Mouse (Mus musculus) stomach, embryonic 14.5 days (tissue): ENCODE results near the gene C87436. TPM values are rescaled to one million over a fixed set of nuclear protein-coding genes. Genes with fewer than 3 reads are reported as not detected.
A peak's percentile ranks its signal among the peaks of the same experiment; 100 is the strongest.

Experiments
- ATAC-seq: fragments of 200-750 bp; cut with Nextera tagmentation; 2 replicates; pipeline ENCODE4 v1.8.0; 2017; ENCODE audit warnings: low read depth, moderate TSS enrichment; ENCODE audit not compliant: insufficient number of reproducible peaks, insufficient read depth, low FRiP score
- H3K27ac ChIP-seq: fragments of 300-500 bp; sonication (generic); 2 replicates; pipeline ENCODE4 v1.5.1; 2014; ENCODE audit warnings: mild to moderate bottlenecking, low read length, moderate library complexity, mixed read lengths
- H3K27me3 ChIP-seq: fragments of 300-500 bp; sonication (generic); 2 replicates; pipeline ENCODE4 v1.6.1; 2014; ENCODE audit warnings: low read length, control low read depth, mixed read lengths; ENCODE audit not compliant: control insufficient read depth, insufficient read depth
- H3K36me3 ChIP-seq: fragments of 300-500 bp; sonication (generic); 2 replicates; pipeline ENCODE4 v1.6.1; 2014; ENCODE audit warnings: mild to moderate bottlenecking, control low read depth, low read length, moderate library complexity, mixed read lengths; ENCODE audit not compliant: control insufficient read depth, insufficient read depth
- H3K4me1 ChIP-seq: fragments of 300-500 bp; sonication (generic); 2 replicates; pipeline ENCODE4 v1.6.1; 2014; ENCODE audit warnings: low read length, control low read depth, mixed read lengths; ENCODE audit not compliant: control insufficient read depth, insufficient read depth
- H3K4me2 ChIP-seq: fragments of 300-500 bp; sonication (generic); replicated peaks from 2 replicates; pipeline ENCODE4 v1.6.1; 2014; ENCODE audit warnings: low read depth, low read length, control low read depth
- H3K4me3 ChIP-seq: fragments of 300-500 bp; sonication (generic); 2 replicates; pipeline ENCODE4 v1.5.1; 2014; ENCODE audit warnings: low read depth, low read length, control low read depth
- H3K9ac ChIP-seq: fragments of 300-500 bp; sonication (generic); replicated peaks from 2 replicates; pipeline ENCODE4 v1.6.1; 2014; ENCODE audit warnings: low read depth, mild to moderate bottlenecking, control low read depth, low read length, moderate library complexity, mixed read lengths
- H3K9me3 ChIP-seq: fragments of 300-500 bp; sonication (generic); 2 replicates; pipeline ENCODE4 v1.6.1; 2016; ENCODE audit warnings: low read depth, low read length, control low read depth; ENCODE audit not compliant: control insufficient read depth
- WGBS: fragments of 180-500 bp; shearing (Covaris S2); extraction: QIAGEN DNeasy Blood & Tissue Kit; methylation state at CpG from one replicate; pipeline ENCODE4 v1.1.7; 2014; 5-methylcytosine and 5-hydroxymethylcytosine counted together
- polyA plus RNA-seq: library from polyadenylated mRNA; unstranded; fragments of >200 nt; fragmentation: Nextera tagmentation; extraction: Ambion mirVana; gene quantifications from 2 replicates; pipeline ENCODE4 v1.2.1, GENCODE M21; 2014

The C87436 gene
- polyA plus RNA-seq, 1 experiment from 2014 or later, result 26.8 TPM

GRCm38 (mm10) chr6:86472100-86472955, 34.2 kb downstream of the C87436 start:
- under 1% methylated on average over 55 of the region's 56 CpGs for WGBS
- peak; percentile 93 for ATAC-seq
- H3K36me3 ChIP-seq, result peaks cover 5% of the 10 kb centered on the region; the same call in 1 of the 2 replicates
- peak overlapping the region; percentile 87 for H3K27ac ChIP-seq
- H3K4me1 ChIP-seq, result peaks cover 12% of the 10 kb centered on the region; the same call in 1 of the 2 replicates
- H3K9me3 ChIP-seq, result no peaks in the 10 kb centered on the region
- H3K9ac ChIP-seq, result peak overlapping the region; percentile 48
- H3K4me3 ChIP-seq, result peak overlapping the region; percentile 31
- peak overlapping the region; percentile 73 for H3K4me2 ChIP-seq
- no peaks in the 10 kb centered on the region for H3K27me3 ChIP-seq

GRCm38 (mm10) chr6:86473077-86473476, 34.9 kb downstream of the C87436 start:
- Histone ChIP-seq H3K36me3 (peaks cover 5% of the 10 kb centered on the region; the same call in 1 of the 2 replicates), H3K4me2 (peak overlapping the region; percentile 71), H3K27ac (peak overlapping the region; percentile 87), H3K27me3 (no peaks in the 10 kb centered on the region), H3K4me3 (peak overlapping the region; percentile 30), H3K9ac (peak overlapping the region; percentile 22), H3K9me3 (no peaks in the 10 kb centered on the region), H3K4me1 (peaks cover 12% of the 10 kb centered on the region; the same call in 1 of the 2 replicates)
- 64% methylated on average over 7 of the region's 7 CpGs for WGBS
- ATAC-seq, result no peak

GRCm38 (mm10) chr6:86474072-86474471, 35.9 kb downstream of the C87436 start:
- H3K36me3 ChIP-seq, result peaks cover 5% of the 10 kb centered on the region; the same call in 1 of the 2 replicates
- H3K4me1 ChIP-seq, result peaks cover 17% of the 10 kb centered on the region; the same call in 1 of the 2 replicates
- ATAC-seq, result no peak
- 95% methylated on average over 5 of the region's 5 CpGs for WGBS
- no peak overlapping the region for H3K4me2 ChIP-seq
- no peaks in the 10 kb centered on the region for H3K27me3 ChIP-seq
- no peaks in the 10 kb centered on the region for H3K9me3 ChIP-seq
- H3K9ac ChIP-seq, result no peak overlapping the region
- no peak overlapping the region for H3K4me3 ChIP-seq
- H3K27ac ChIP-seq, result no peak overlapping the region

GRCm38 (mm10) chr6:86474646-86475181, 36.5 kb downstream of the C87436 start:
- H3K9ac ChIP-seq, result no peak overlapping the region
- no peaks in the 10 kb centered on the region for H3K9me3 ChIP-seq
- H3K4me3 ChIP-seq, result no peak overlapping the region
- peaks cover 2% of the 10 kb centered on the region; the same call in 1 of the 2 replicates for H3K36me3 ChIP-seq
- H3K4me2 ChIP-seq, result no peak overlapping the region
- no peaks in the 10 kb centered on the region for H3K27me3 ChIP-seq
- H3K4me1 ChIP-seq, result peaks cover 17% of the 10 kb centered on the region; the same call in 1 of the 2 replicates
- no peak overlapping the region for H3K27ac ChIP-seq
- no peak for ATAC-seq

- ATAC-seq, result no peak
- Histone ChIP-seq H3K9me3 (no peaks in the 10 kb centered on the region), H3K9ac (no peak overlapping the region), H3K4me3 (no peak overlapping the region), H3K4me1 (peaks cover 23% of the 10 kb centered on the region; the same call in 1 of the 2 replicates), H3K27me3 (no peaks in the 10 kb centered on the region), H3K27ac (peak overlapping the region; percentile 52; the same call in 1 of the 2 replicates), H3K4me2 (no peak overlapping the region), H3K36me3 (no peaks in the 10 kb centered on the region; the same call in 1 of the 2 replicates)
- WGBS, result 62% methylated on average over 9 of the region's 9 CpGs
These were observed 37.4 kb downstream of the C87436 start for GRCm38 (mm10) chr6:86475462-86476167.

- Histone ChIP-seq H3K36me3 (no peaks in the 10 kb centered on the region), H3K4me2 (no peak overlapping the region), H3K4me1 (peaks cover 20% of the 10 kb centered on the region; the same call in 1 of the 2 replicates), H3K27ac (no peak overlapping the region), H3K9me3 (no peaks in the 10 kb centered on the region), H3K9ac (no peak overlapping the region), H3K27me3 (no peaks in the 10 kb centered on the region), H3K4me3 (no peak overlapping the region)
- WGBS, result 70% methylated on average over 5 of the region's 5 CpGs
- no peak for ATAC-seq
These were observed 38.8 kb downstream of the C87436 start for GRCm38 (mm10) chr6:86476931-86477330.

- WGBS, result 64% methylated on average over 3 of the region's 3 CpGs
- Histone ChIP-seq H3K9ac (no peak overlapping the region), H3K9me3 (no peaks in the 10 kb centered on the region), H3K4me1 (peaks cover 13% of the 10 kb centered on the region; the same call in 1 of the 2 replicates), H3K27ac (peak overlapping the region; percentile 87; the same call in 1 of the 2 replicates), H3K4me3 (no peak overlapping the region), H3K4me2 (no peak overlapping the region), H3K36me3 (no peaks in the 10 kb centered on the region), H3K27me3 (no peaks in the 10 kb centered on the region)
- no peak for ATAC-seq
These were observed 41.1 kb downstream of the C87436 start for GRCm38 (mm10) chr6:86479311-86479710.

- H3K27ac ChIP-seq, result peak overlapping the region; percentile 87
- ATAC-seq, result no peak
- H3K27me3 ChIP-seq, result no peaks in the 10 kb centered on the region
- H3K9me3 ChIP-seq, result no peaks in the 10 kb centered on the region
- H3K4me1 ChIP-seq, result peaks cover 13% of the 10 kb centered on the region; the same call in 1 of the 2 replicates
- no peak overlapping the region for H3K4me3 ChIP-seq
- no peak overlapping the region for H3K9ac ChIP-seq
- H3K4me2 ChIP-seq, result peak overlapping the region; percentile 41; the same call in 1 of the 2 replicates
- H3K36me3 ChIP-seq, result no peaks in the 10 kb centered on the region
These were observed 41.6 kb downstream of the C87436 start for GRCm38 (mm10) chr6:86479816-86480188.
